Mouse (Mus musculus) megakaryocyte, adult 5-6 weeks (primary cell): ENCODE data around the gene Ccp110. TPM values are rescaled to one million over a fixed set of nuclear protein-coding genes. Genes with fewer than 3 reads are reported as not detected.
A peak's percentile ranks its signal among the peaks of the same experiment; 100 is the strongest.

Experiments used
- ATAC-seq: 2 replicates; pipeline ENCODE4 v1.8.0; 2016; ENCODE audit warnings: mild to moderate bottlenecking, inconsistent platforms; ENCODE audit not compliant: poor library complexity, severe bottlenecking
- total RNA-seq, 2 experiments: library from RNA; stranded (forward) in 1 of 2; stranded (reverse) in 1 of 2; fragments of 153-499, 151-499 nt in 1 of 2; fragments of 221-1000, 200-1000 nt in 1 of 2; gene quantifications; 2 replicates each; pipeline versions ENCODE4 v1.2.3 to v1.2.4; 2015 to 2017

Gene Ccp110
- total RNA-seq, 2 experiments from 2014 or later: 9.6 to 13.5 TPM

DNA sequence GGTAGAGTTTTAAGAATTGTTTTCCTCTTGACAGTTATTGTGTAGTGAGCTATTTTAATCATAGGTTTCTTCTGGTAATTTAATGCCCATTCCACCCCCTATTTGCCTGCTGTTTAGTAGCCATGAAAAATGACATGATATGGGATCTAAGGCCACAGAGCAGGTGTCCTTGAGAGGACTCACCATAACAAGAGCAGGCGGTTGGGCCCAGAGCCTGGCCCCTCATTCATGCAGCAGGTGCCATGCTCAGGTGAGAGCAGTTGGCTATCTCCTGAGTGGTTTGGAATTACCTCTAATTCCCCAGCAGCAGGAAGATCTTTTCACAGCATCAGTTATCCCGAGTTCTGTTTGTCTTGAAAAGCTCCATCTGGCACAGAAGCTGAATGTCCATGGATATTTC lies 13.1 kb downstream of the Ccp110 start:
- ATAC-seq: no peak

DNA sequence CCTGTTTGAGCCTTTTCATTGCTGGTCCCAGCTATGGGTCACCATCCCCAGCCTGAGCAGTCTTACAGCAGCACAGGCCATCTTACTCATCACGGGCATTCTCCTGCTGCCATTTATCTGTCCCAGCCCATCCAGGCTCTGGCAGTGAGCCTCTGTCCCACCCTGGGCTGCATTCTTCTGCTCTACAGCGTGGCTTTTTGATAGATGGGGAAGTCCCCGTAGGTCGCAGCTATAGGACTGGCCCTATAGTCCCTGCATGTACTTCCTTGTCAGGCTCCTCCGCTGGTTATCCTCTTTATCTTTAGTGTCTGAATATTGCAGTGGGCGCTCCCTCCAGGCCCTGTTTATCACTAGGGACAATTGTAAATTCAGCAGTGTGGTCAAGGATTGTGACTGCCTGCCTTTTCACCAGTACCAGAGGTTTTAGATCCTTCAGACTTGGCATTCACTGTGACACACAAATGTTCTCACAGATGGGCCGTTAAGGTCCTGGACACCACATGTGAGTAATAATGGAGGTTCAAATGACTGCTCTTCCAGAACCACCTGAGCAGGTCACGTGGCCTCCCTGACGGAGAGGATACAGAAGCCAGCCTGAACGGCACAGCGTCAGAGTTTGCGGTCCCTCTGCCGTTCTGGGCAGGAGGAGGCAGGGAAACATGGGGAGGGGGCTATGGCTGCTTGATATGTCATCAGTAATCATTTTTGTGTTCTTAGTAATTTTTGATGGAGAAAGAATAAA lies 16.7 kb downstream of the Ccp110 start:
- ATAC-seq: no peak

DNA sequence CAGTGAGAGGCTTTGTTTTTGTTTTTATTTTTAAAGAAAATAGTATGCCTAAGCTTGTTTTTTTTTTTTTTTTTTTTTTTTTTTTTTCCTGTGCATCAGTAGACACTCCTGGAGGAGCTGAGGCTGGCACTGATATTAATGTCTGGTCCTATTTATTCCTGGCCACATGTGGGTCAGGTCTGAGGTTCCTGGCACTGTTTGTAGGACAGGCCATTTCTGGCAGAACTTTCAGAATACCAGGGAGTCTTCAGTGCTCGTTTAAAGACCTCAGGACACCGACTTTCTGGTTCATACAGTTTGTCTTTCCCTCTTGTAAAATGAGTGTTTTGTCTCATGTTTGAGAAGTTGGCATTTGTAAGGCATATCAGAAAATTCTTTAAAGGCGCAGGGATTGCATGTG lies 19.4 kb downstream of the Ccp110 start:
- ATAC-seq: no peak

DNA sequence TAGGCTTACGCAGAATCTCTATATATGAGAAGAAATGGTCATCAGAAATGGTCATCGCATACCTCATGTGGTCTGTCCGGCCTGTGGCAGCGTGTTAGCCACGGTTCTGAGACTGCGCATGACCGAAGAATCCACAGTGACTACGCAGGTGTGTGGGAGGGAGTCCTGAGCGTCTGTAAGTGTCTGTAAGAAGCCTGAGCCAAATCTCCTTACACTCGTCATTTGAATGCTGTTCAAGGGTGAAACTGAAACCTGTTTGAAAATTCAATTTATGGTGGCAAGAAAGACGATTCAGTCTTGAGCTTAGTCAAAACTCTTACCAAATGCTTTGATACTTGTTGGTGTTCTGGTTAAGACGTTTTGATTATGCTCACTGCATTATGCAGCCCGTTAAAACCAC lies 20.9 kb downstream of the Ccp110 start:
- ATAC-seq: no peak

DNA sequence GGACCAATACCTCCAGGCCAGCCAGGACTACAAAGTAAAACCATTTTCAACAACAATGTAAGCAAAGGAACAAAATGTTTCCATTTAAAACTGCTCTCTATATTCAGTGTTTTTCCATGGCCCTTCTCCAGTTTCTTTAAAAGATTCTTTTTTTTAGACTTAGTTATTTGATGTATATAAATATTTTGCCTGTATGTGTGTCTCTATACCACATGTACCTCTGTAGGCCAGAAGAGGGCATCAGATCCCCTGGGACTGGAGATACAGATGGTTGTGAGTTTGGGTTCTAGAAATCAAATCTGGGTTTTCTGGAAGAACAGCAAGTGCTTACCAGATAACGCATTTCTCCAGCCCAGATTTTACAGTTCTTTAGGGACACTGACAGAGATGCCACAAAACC lies 26.4 kb downstream of the Ccp110 start:
- ATAC-seq: no peak

DNA sequence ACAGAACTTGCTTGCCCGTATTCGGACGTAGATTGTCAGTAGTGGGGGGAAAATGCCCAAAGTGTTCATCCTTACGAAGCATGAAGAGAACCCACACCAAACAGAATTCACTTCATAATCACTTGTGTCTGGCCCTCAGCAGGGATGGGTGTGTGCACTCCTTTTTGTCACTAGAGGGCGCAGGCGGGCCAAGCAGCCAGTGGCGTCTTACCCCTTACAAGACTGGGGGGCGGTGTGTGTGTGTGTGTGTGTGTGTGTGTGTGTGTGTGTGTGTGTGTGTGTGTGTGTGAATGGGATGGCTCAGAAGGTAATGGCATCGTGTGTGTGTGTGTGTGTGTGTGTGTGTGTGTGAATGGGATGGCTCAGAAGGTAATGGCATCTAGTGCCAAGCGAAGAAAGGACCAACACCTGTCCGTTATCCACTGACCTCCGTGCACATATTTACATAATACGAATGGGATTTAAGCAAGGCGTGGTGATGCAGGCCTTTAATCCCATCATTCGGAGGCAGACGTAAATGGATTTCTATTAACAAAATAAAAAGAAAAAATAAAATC lies 27.7 kb downstream of the Ccp110 start, which contains the start of gene Vps35l:
TSS of gene Vps35l (plus strand) at position 252 of the 557 bp plus-strand sequence.
- ATAC-seq: peak; percentile 79

DNA sequence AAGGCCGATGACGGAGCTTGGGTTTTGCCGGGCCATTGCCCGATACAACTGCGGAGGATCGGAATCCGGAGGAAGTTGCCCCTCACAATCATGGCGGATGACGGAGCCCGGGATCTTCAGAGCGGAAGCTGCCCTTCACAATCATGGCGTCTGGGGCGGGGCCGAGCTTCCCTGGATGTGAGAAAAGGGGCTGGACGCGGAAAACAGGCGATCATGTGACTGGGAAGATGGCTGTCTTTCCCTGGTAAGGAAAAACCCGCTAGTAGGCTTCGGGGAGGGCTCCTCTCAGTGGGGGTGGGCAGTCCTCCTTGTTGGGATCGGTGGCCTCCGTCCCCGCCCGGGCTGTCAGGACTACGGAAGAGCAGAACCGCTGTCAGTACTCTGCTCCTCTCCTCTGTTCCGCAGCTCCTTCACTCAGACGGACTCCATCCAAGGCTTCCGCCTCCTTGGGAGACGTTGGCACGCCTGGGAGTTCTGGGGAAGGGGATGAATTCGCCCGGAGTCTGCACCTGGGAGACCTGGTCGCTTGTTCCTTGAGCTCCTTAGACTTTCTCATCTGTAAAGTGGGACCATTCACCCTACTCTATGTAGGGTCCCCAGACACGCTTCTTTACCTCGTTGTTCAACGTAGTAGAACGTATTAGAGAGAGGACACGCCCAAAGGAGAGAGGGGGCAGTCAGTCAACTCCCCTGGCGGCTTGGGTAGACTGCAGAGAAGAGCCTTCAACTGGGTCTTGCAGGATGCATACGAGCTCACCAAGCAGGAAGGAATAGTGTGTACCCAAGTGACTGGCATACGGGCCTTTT lies 28.4 kb downstream of the Ccp110 start:
- peak; percentile 93 for ATAC-seq

DNA sequence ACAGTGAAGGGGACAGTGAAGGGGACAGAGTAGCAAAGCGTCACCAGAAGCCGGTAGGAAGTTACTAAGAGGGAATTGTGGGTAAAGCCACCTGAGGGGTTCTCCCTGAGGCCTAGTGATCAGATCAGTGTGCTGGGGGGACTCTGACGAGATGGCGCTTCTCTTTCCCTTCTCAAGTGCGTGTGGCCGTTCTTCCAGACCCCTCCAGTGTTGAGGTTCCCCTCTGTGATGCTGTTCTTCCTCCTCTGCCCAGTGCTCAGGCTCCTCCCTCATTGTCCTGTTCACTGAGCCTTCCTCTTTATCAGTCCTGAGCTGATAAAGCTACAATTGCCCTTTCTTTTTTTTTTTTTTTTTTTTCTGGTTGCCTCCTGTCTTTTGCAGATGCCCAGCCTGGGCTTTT lies 29.9 kb downstream of the Ccp110 start:
- ATAC-seq: 0 out of 2 replicates have a peak, but pooled peaks have one; percentile 24

DNA sequence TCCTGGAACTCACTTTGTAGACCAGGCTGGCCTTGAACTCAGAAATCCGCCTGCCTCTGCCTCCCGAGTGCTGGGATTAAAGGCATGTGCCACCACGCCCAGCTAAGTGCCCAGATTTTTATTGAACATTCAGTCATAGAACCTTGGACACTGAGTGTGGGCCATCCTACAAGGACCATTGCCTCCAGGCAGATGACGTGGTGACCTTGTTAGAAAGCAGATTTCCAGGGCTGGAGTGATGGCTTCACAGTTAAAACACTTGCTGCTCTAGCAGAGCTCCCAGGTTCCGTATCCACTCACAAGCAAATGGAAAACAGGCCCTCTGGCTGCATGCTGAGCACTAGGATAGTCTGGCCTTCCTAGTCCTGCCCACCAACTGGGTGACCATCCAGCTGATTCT lies 32.4 kb downstream of the Ccp110 start:
- ATAC-seq: no peak

- ATAC-seq: no peak
These were observed 35.7 kb downstream of the Ccp110 start for GRCm38 (mm10) chr7:118747891-118748672.

- no peak for ATAC-seq
These were observed 37.4 kb downstream of the Ccp110 start for GRCm38 (mm10) chr7:118749706-118750105.

GRCm38 (mm10) chr7:118751625-118752024 lies 39.3 kb downstream of the Ccp110 start:
- ATAC-seq: no peak

DNA sequence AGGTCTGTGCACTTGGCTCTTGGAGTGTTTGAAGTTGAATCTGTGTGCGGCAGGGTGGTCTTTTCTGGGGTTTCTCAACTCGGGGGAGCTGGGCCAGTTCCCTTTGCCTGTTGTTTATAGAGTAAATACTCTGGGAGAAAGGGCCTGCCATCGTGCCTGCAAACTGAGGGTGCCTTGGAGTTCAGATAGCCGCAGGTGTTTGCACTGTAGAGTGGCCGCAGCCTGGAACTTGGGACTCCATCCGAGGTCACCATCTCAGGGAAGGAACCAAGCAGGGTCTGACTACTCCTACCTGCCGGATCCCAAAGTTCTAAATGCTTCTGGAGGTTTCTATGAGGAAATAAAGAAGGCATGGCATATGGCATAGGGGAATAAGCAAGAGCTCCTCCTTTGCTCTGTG lies 43.4 kb downstream of the Ccp110 start:
- ATAC-seq: no peak

- peak; percentile 31; the same call in 1 of the 2 replicates for ATAC-seq
These were observed 44.3 kb downstream of the Ccp110 start for GRCm38 (mm10) chr7:118756490-118757265.

DNA sequence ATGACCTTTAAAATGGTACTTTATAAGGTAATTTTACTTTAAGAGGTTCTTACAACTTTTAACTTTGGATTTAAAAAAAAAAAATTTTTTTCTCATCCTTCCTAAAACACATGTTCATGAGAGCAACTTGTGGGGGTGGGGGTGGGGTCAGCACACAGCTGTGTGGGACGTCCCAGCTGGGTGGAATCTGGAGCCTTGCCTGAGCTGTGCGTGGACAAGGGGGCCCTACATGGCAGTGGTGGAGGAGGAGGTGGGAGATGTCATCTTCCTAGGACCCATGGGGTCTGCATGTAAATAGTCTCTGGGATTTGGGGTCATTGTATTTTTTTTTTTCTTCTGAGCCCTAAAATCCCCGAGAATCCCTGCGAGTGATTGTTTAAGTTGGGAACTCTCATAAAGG lies 46.0 kb downstream of the Ccp110 start:
- ATAC-seq: no peak

DNA sequence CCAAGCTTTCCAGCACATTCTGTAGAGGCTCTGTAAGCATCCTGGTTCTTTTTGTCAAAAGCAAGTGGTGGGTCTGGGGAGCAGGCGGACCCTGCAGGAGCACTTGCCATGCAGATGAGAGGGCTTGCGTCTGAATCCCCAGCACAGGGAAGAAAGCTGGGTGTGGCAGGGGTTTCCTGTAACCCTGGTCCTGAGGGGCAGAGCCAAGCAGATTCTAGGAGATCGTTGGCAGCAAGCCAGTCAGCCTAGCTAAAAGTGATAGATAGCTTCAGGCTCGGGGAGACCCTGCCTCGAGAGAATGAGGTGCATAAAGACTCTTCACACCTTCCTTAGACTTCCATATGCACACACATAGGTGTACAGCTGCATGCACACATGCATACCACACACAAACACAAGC lies 47.0 kb downstream of the Ccp110 start:
- ATAC-seq: no peak

GRCm38 (mm10) chr7:118763939-118764338 lies 51.6 kb downstream of the Ccp110 start:
- ATAC-seq: no peak

DNA sequence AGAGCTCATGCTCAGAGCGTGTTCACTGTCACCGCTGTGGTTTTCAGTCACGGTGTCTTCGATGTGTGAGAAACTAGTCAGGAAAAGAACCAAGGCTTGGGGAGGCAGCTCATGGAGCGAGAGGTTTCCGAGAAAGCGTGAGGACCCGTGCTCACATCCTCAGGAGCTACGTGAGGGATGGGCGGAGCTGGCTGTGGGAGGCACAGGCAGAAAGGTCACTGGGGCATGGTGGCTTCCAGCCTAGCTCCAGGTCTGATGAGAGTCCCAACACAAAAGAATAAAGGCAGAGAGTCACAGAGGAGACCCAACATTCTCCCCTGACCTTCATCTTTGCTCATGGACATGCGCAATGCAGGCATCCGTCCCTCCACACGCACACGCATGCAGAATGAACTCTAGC lies 52.4 kb downstream of the Ccp110 start:
- ATAC-seq: no peak

- no peak; the same call in 1 of the 2 replicates for ATAC-seq
These were observed 53.3 kb downstream of the Ccp110 start for GRCm38 (mm10) chr7:118765604-118766003.
